Mouse (Mus musculus) megakaryocyte, embryonic 14.5 days (primary cell): ENCODE measurements around the gene Qsox2. TPM values are rescaled to one million over a fixed set of nuclear protein-coding genes. Genes with fewer than 3 reads are reported as not detected.

Source experiments
- H3K27me3 ChIP-seq: replicated peaks from 2 replicates; pipeline ENCODE3; 2012; ENCODE audit warnings: inconsistent platforms
- H3K36me3 ChIP-seq: replicated peaks from 2 replicates; pipeline ENCODE3; 2012; ENCODE audit warnings: low read length, inconsistent platforms, mixed read lengths
- H3K4me1 ChIP-seq: 2 replicates; pipeline ENCODE4 v1.6.1; 2012; ENCODE audit warnings: inconsistent platforms
- H3K4me3 ChIP-seq: replicated peaks from 2 replicates; pipeline ENCODE3; 2012; ENCODE audit warnings: moderate library complexity, mild to moderate bottlenecking, inconsistent platforms
- H3K9me3 ChIP-seq: 2 replicates; pipeline ENCODE4 v1.6.1; 2012; ENCODE audit warnings: inconsistent platforms
- FLI1 ChIP-seq: IDR thresholded peaks from 2 replicates; pipeline ENCODE4 v1.6.1; 2012; ENCODE audit warnings: low read length, inconsistent platforms, mixed read lengths
- GATA1 ChIP-seq: IDR thresholded peaks from 3 replicates; pipeline ENCODE4 v1.6.1; 2012; ENCODE audit warnings: mixed read lengths, low read length, inconsistent platforms, borderline replicate concordance
- polyA plus RNA-seq: library from polyadenylated mRNA; stranded (reverse); fragments of >175 nt; gene quantifications from 2 replicates; pipeline ENCODE4 v1.2.3, GENCODE M21; 2012; ENCODE audit warnings: low replicate concordance; ENCODE audit not compliant: insufficient read depth

Gene Qsox2
- polyA plus RNA-seq, 1 experiment: 3.5 TPM

DNA sequence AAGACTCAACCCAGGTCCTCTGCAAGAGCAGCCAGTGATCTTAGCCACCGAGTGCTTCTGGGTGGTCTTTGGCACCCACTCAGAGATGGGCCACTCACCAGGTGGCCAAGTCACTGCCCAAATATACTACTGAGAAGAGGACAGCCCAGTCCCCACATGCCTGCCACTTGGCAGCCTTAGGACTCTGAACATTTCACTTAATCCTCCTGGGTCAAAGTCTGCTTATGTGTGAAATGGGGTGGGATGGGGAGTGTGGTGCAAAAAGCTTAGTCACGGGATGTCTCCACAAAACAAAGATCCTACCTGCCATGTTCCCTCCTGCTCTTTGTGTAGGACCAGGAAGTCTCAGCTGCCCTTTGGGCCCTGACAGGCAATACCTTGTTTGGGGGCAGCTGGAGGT is 65.2 kb downstream of the Qsox2 start:
- no peak overlapping the region for H3K4me3 ChIP-seq
- H3K36me3 ChIP-seq: no peaks in the 10 kb centered on the region
- H3K27me3 ChIP-seq: peaks cover 86% of the 10 kb centered on the region
- TF ChIP-seq GATA1 (no peak), FLI1 (no peak)
- H3K4me1 ChIP-seq: peaks cover 11% of the 10 kb centered on the region
- no peaks in the 10 kb centered on the region for H3K9me3 ChIP-seq

GRCm38 (mm10) chr2:26170376-26170775 is 66.9 kb downstream of the Qsox2 start:
- Histone ChIP-seq H3K27me3 (peaks cover 83% of the 10 kb centered on the region), H3K36me3 (no peaks in the 10 kb centered on the region), H3K4me3 (no peak overlapping the region), H3K9me3 (no peaks in the 10 kb centered on the region), H3K4me1 (peaks cover 11% of the 10 kb centered on the region)
- no peak for TF ChIP-seq GATA1
- no peak for TF ChIP-seq FLI1

- Histone ChIP-seq H3K9me3 (no peaks in the 10 kb centered on the region), H3K27me3 (peaks cover 80% of the 10 kb centered on the region)
Observed at GRCm38 (mm10) chr2:26168843-26169579, 68.3 kb downstream of the Qsox2 start.

GRCm38 (mm10) chr2:26166890-26167289 is 70.4 kb downstream of the Qsox2 start:
- TF ChIP-seq GATA1: no peak
- no peak for TF ChIP-seq FLI1
- no peaks in the 10 kb centered on the region for H3K36me3 ChIP-seq
- H3K27me3 ChIP-seq: peaks cover 76% of the 10 kb centered on the region
- no peak overlapping the region for H3K4me3 ChIP-seq
- peaks cover 11% of the 10 kb centered on the region for H3K4me1 ChIP-seq
- no peaks in the 10 kb centered on the region for H3K9me3 ChIP-seq

More at GRCm38 (mm10) chr2:26168843-26169579, 68.3 kb downstream of the Qsox2 start:
- Histone ChIP-seq H3K4me3 (no peak overlapping the region), H3K36me3 (no peaks in the 10 kb centered on the region), H3K4me1 (peaks cover 11% of the 10 kb centered on the region)
- TF ChIP-seq GATA1 (no peak), FLI1 (no peak)

Other genes starting within 250 kb of the Qsox2 start
- gene Ubac1, start 215.8 kb downstream of the Qsox2 start, polyA plus RNA-seq: 9.0 and 55.5 TPM in 2 replicates
- 63.1 and 124 TPM in 2 replicates for gene Nacc2, start 114.3 kb downstream of the Qsox2 start, polyA plus RNA-seq
- not detected in 2 replicates for gene Lhx3, start 29.2 kb downstream of the Qsox2 start, polyA plus RNA-seq
- not detected in 2 replicates for gene Ccdc187, start 57.0 kb upstream of the Qsox2 start, polyA plus RNA-seq
- gene Gpsm1, start 78.0 kb upstream of the Qsox2 start, polyA plus RNA-seq: 39.8 and 114 TPM in 2 replicates
- gene Dnlz, start 114.6 kb upstream of the Qsox2 start, polyA plus RNA-seq: 34.4 and 35.3 TPM in 2 replicates
- 29.8 and 81.2 TPM in 2 replicates for gene Card9, start 123.4 kb upstream of the Qsox2 start, polyA plus RNA-seq
- 15.8 and 18.0 TPM in 2 replicates for gene Snapc4, start 143.1 kb upstream of the Qsox2 start, polyA plus RNA-seq
- 10.0 and 30.9 TPM in 2 replicates for gene Entr1, start 151.8 kb upstream of the Qsox2 start, polyA plus RNA-seq
- 110 and 172 TPM in 2 replicates for gene Pmpca, start 151.8 kb upstream of the Qsox2 start, polyA plus RNA-seq
- 6.3 and 18.1 TPM in 2 replicates for gene Inpp5e, start 171.7 kb upstream of the Qsox2 start, polyA plus RNA-seq
- 7.6 and 26.1 TPM in 2 replicates for gene Sec16a, start 207.7 kb upstream of the Qsox2 start, polyA plus RNA-seq